Mouse (Mus musculus) kidney, adult 18-20 months (tissue): Measurements from ENCODE around the gene Atxn1l.
"Not testable (repeated sequence)": the region's sequence is repeated elsewhere in the genome, so short reads cannot be mapped to it uniquely, and the experiment has no call there.

Experiments used
- DNase-seq: peaks from one replicate; pipeline ENCODE4 v3.0.0; 2021

Atxn1l gene

GRCm38 (mm10) chr8:109737237-109738048 is at the start of gene Atxn1l:
TSS of gene Atxn1l (minus strand) at chr8:109737739.
- peak; percentile 90 for DNase-seq

- no peak for DNase-seq
These were observed 43.0 kb upstream of the Atxn1l start for GRCm38 (mm10) chr8:109780548-109780947.

GRCm38 (mm10) chr8:109779431-109780228 is 42.1 kb upstream of the Atxn1l start:
- DNase-seq, result no peak

- DNase-seq, result no peak
These were observed 41.5 kb upstream of the Atxn1l start for GRCm38 (mm10) chr8:109778993-109779421.

GRCm38 (mm10) chr8:109778280-109778977 is 40.9 kb upstream of the Atxn1l start, which contains the start of gene Ap1g1:
TSS of gene Ap1g1 (plus strand) at chr8:109778554.
- peak; percentile 96 for DNase-seq

- no peak for DNase-seq
These were observed 40.3 kb upstream of the Atxn1l start for GRCm38 (mm10) chr8:109777851-109778250.

- no peak for DNase-seq
These were observed 35.6 kb upstream of the Atxn1l start for GRCm38 (mm10) chr8:109773154-109773553.

GRCm38 (mm10) chr8:109766081-109766480 is 28.5 kb upstream of the Atxn1l start:
- DNase-seq, result no peak

GRCm38 (mm10) chr8:109764031-109764430 is 26.5 kb upstream of the Atxn1l start:
- DNase-seq, result no peak

GRCm38 (mm10) chr8:109760221-109760620 is 22.7 kb upstream of the Atxn1l start:
- DNase-seq, result peak; percentile 57

- no peak for DNase-seq
These were observed 21.9 kb upstream of the Atxn1l start for GRCm38 (mm10) chr8:109759426-109759825.

- DNase-seq, result no peak
These were observed 19.3 kb upstream of the Atxn1l start for GRCm38 (mm10) chr8:109756849-109757248.

GRCm38 (mm10) chr8:109755554-109755953 is 18.0 kb upstream of the Atxn1l start:
- not testable (repeated sequence) for DNase-seq

- no peak for DNase-seq
These were observed 17.2 kb upstream of the Atxn1l start for GRCm38 (mm10) chr8:109754696-109755095.

- peak; percentile 50 for DNase-seq
These were observed 14.4 kb upstream of the Atxn1l start for GRCm38 (mm10) chr8:109751731-109752485.

GRCm38 (mm10) chr8:109750699-109751098 is 13.2 kb upstream of the Atxn1l start:
- peak; percentile 48 for DNase-seq

GRCm38 (mm10) chr8:109750274-109750673 is 12.7 kb upstream of the Atxn1l start:
- no peak for DNase-seq

GRCm38 (mm10) chr8:109747468-109748199 is 10.1 kb upstream of the Atxn1l start:
- DNase-seq, result no peak

GRCm38 (mm10) chr8:109738049-109738380 is 476 bp upstream of the Atxn1l start:
- DNase-seq, result no peak

GRCm38 (mm10) chr8:109736819-109737218 is 720 bp downstream of the Atxn1l start:
- no peak for DNase-seq

- no peak for DNase-seq
These were observed 3.5 kb downstream of the Atxn1l start for GRCm38 (mm10) chr8:109734018-109734417.

- DNase-seq, result no peak
These were observed 6.5 kb downstream of the Atxn1l start for GRCm38 (mm10) chr8:109731012-109731411.
